In genomic region chr4:106908950-106909751, GRCm38 (mm10) we compare ENCODE assay signal across 8 mouse cellular contexts. TPM values are rescaled to one million over a fixed set of nuclear protein-coding genes. Genes with fewer than 3 reads are reported as not detected.
DNase-seq lines count a peak whose midpoint lies in the region; ATAC-seq lines count a peak whose summit lies in the region.

No protein-coding gene starts in this region.

- H3K27me3 ChIP-seq in heart, embryonic 16.5 days (ENCODE audit: control insufficient read depth, insufficient read depth, low read length): no peaks in the 10 kb centered on the region

- DNase-seq in CD4-positive helper T cell, adult 2 months (ENCODE audit: low read depth, low spot score): peak; percentile 69
- peak; percentile 77 for DNase-seq in adrenal gland, postnatal 10 days
- peak; percentile 78 for DNase-seq in kidney, postnatal 10 days
- DNase-seq in spleen, postnatal 10 days (ENCODE audit: low spot score in 2 of 2): peak; percentile 65 to 66
- DNase-seq in frontal cortex, postnatal 36 days (ENCODE audit: low spot score in 2 of 2): no peak

- no peaks in the 10 kb centered on the region for H3K9me3 ChIP-seq in heart, embryonic 16.5 days (replicated peaks; ENCODE audit: control insufficient read depth, low read length)

- peaks cover 42% of the 10 kb centered on the region for H3K4me1 ChIP-seq in heart, embryonic 16.5 days (ENCODE audit: control insufficient read depth, insufficient read depth, low read length)

- peak overlapping the region; percentile 95 for H3K4me3 ChIP-seq in heart, embryonic 16.5 days (ENCODE audit: low read length)
- no peak overlapping the region for H3K4me3 ChIP-seq in macrophage (ENCODE audit: inconsistent target)

- H3K9ac ChIP-seq in heart, embryonic 16.5 days (ENCODE audit: low read length): peak overlapping the region; percentile 22

- peak overlapping the region; percentile 95 for H3K4me2 ChIP-seq in heart, embryonic 16.5 days (ENCODE audit: low read depth, low read length)

- H3K79me2 ChIP-seq in macrophage (ENCODE audit: inconsistent target): no peaks in the 10 kb centered on the region

- peak; percentile 48 for ATAC-seq in erythroblast, adult 5-6 weeks (replicated peaks; ENCODE audit: low FRiP score, poor library complexity, severe bottlenecking)
- ATAC-seq in heart, embryonic 16.5 days (replicated peaks; ENCODE audit: extremely low read depth, insufficient read depth, low FRiP score): peak; percentile 16

- H3K36me3 ChIP-seq in heart, embryonic 16.5 days (ENCODE audit: control insufficient read depth, insufficient read depth): no peaks in the 10 kb centered on the region
- no peaks in the 10 kb centered on the region for H3K36me3 ChIP-seq in macrophage (ENCODE audit: inconsistent target)

- H3K27ac ChIP-seq in heart, embryonic 16.5 days (ENCODE audit: low read length): peak overlapping the region; percentile 90
- peak overlapping the region; percentile 53 for H3K27ac ChIP-seq in macrophage

- WGBS in heart, embryonic 16.5 days: 8% methylated on average over 10 of the region's 10 CpGs
- 21% methylated on average over 10 of the region's 10 CpGs for WGBS in macrophage (ENCODE audit: missing documents)

RNA-seq across cellular contexts. Expression of gene Ssbp3, which starts 1.4 kb away (rescaled TPM):
- total RNA-seq in adrenal gland, postnatal 10 days (2021): 10 to 100 TPM; 50.8 to 69.0 TPM
- 55.9 and 73.4 TPM in 2 replicates for total RNA-seq in erythroblast, adult 5-6 weeks (2015; ENCODE audit: low replicate concordance)
- total RNA-seq in erythroblast, adult 5-6 weeks (2017; ENCODE audit: low replicate concordance): 49.8 and 56.6 TPM in 2 replicates
- 51.2 and 52.9 TPM in 2 replicates for polyA plus RNA-seq in heart, embryonic 16.5 days (2015; fragmentation: Nextera tagmentation; extraction: Ambion mirVana)
- 10 to 100 TPM in 23 of 26 experiments, 1 to 10 TPM in 3; 6.7 to 76.0 (median 27.1) TPM for total RNA-seq in macrophage (2018; cell fraction: chromatin; rRNA removed)
- 10 to 100 TPM; 13.8 to 30.2 (median 21.6) TPM for total RNA-seq in macrophage (2018; cell fraction: cytosol; rRNA removed)
- 10 to 100 TPM in 22 of 26 experiments, 1 to 10 TPM in 4; 4.9 to 56.0 (median 16.1) TPM for total RNA-seq in macrophage (2018; cell fraction: nucleus; rRNA removed)
- 20.3 to 44.3 TPM (median 27.6 TPM) in 3 replicates for polyA plus RNA-seq in macrophage (2018)

Comparison
In these comparisons a context has a peak if more than half of its experiments do, and no peak if none do; other contexts are left out.
1. DNase-seq: peak in CD4-positive helper T cell, adult 2 months (single experiment), adrenal gland, postnatal 10 days (single experiment), kidney, postnatal 10 days (single experiment) and spleen, postnatal 10 days (2 of 2); none in frontal cortex, postnatal 36 days (0 of 2).